Mouse (Mus musculus): ENCODE measurements at regions not wholly inside any gene's neighbourhood (a gene's known extent, or its start where the extent isn't known, plus 50 kb on each side); places are given as distances from the start of the nearest gene placed in this dataset.

GRCm38 (mm10) chr19:15644786-15645185, 302.4 kb downstream of the Psat1 start:
- WGBS, result 56% methylated on average over 4 of the region's 4 CpGs
- H3K4me1 ChIP-seq (ENCODE audit: control insufficient read depth, insufficient read depth, insufficient read length, low read length), result no peaks in the 10 kb centered on the region
- H3K4me3 ChIP-seq (ENCODE audit: low read depth, low read length), result no peak overlapping the region
- no peak overlapping the region for H3K27ac ChIP-seq (ENCODE audit: insufficient read depth, low read depth, low read length)
- H3K36me3 ChIP-seq (ENCODE audit: control insufficient read depth, insufficient read depth, low read length), result no peaks in the 10 kb centered on the region
- TF ChIP-seq POLR2A (IDR thresholded peaks at IDR 0.05; ENCODE audit: low read depth, low read length), result no peak
- no peak for TF ChIP-seq CTCF (IDR thresholded peaks at IDR 0.05; ENCODE audit: extremely low read depth, insufficient read length, insufficient replicate concordance, low read depth, low read length)
- no peaks in the 10 kb centered on the region for H3K27me3 ChIP-seq (ENCODE audit: control insufficient read depth, insufficient read depth, low read length)

GRCm38 (mm10) chr19:15617233-15617915, 329.8 kb downstream of the Psat1 start:
- Histone ChIP-seq H3K36me3 (ENCODE audit: control insufficient read depth, insufficient read depth, low read length) (no peaks in the 10 kb centered on the region), H3K4me1 (ENCODE audit: control insufficient read depth, insufficient read depth, insufficient read length, low read length) (no peaks in the 10 kb centered on the region), H3K4me3 (ENCODE audit: low read depth, low read length) (no peak overlapping the region), H3K27me3 (ENCODE audit: control insufficient read depth, insufficient read depth, low read length) (no peaks in the 10 kb centered on the region), H3K27ac (ENCODE audit: insufficient read depth, low read depth, low read length) (no peak overlapping the region)
- no peak for TF ChIP-seq POLR2A (IDR thresholded peaks at IDR 0.05; ENCODE audit: low read depth, low read length)
- 20% methylated on average over 6 of the region's 6 CpGs for WGBS

GRCm38 (mm10) chr19:15614648-15615561, 332.2 kb downstream of the Psat1 start:
- no peaks in the 10 kb centered on the region for H3K4me1 ChIP-seq (ENCODE audit: control insufficient read depth, insufficient read depth, insufficient read length, low read length)
- 66% methylated on average over 19 of the region's 19 CpGs for WGBS
- H3K27me3 ChIP-seq (ENCODE audit: control insufficient read depth, insufficient read depth, low read length), result no peaks in the 10 kb centered on the region
- H3K27ac ChIP-seq (ENCODE audit: insufficient read depth, low read depth, low read length), result no peak overlapping the region
- H3K36me3 ChIP-seq (ENCODE audit: control insufficient read depth, insufficient read depth, low read length), result no peaks in the 10 kb centered on the region
- H3K4me3 ChIP-seq (ENCODE audit: low read depth, low read length), result no peak overlapping the region
- no peak for TF ChIP-seq POLR2A (IDR thresholded peaks at IDR 0.05; ENCODE audit: low read depth, low read length)
- no peak for TF ChIP-seq CTCF (IDR thresholded peaks at IDR 0.05; ENCODE audit: extremely low read depth, insufficient read length, insufficient replicate concordance, low read depth, low read length)

DNA sequence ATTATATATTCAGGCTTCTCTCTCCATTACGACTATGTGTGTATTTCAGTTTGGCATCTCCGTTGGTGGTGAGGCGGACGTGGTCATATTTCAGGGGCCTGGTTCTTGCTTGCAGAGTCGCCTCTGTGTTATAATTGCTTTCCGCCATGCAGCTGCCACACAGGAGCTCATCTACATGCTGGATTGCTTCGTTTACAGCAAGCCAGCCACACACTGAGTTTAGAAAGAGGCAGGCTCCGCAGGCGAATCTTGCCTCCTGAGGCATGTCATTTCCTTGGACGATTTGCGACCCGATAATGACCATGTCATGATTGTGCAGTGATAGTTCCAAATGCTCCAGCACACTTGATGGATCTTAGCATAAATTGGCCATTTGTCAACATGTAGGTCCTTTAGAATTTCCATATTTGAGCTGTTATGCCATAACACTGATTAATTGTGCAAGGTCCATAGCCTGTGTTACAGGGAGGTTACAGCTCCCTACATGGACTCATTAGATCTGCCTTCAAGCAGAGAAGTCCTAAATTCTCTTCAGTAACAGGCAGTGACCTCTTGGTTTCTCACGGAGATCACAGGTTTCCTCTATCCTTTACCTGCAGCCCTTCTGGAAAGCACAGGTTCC, 335.9 kb downstream of the Psat1 start:
- no peaks in the 10 kb centered on the region for H3K4me1 ChIP-seq (ENCODE audit: control insufficient read depth, insufficient read depth, insufficient read length, low read length)
- H3K27me3 ChIP-seq (ENCODE audit: control insufficient read depth, insufficient read depth, low read length), result no peaks in the 10 kb centered on the region
- H3K27ac ChIP-seq (ENCODE audit: insufficient read depth, low read depth, low read length), result no peak overlapping the region
- TF ChIP-seq CTCF (IDR thresholded peaks at IDR 0.05; ENCODE audit: extremely low read depth, insufficient read length, insufficient replicate concordance, low read depth, low read length) (no peak), POLR2A (IDR thresholded peaks at IDR 0.05; ENCODE audit: low read depth, low read length) (no peak)
- 78% methylated on average over 13 of the region's 13 CpGs for WGBS
- H3K4me3 ChIP-seq (ENCODE audit: low read depth, low read length), result no peak overlapping the region
- no peaks in the 10 kb centered on the region for H3K36me3 ChIP-seq (ENCODE audit: control insufficient read depth, insufficient read depth, low read length)

GRCm38 (mm10) chr19:15606440-15606839, 340.7 kb downstream of the Psat1 start:
- no peaks in the 10 kb centered on the region for H3K36me3 ChIP-seq (ENCODE audit: control insufficient read depth, insufficient read depth, low read length)
- H3K27me3 ChIP-seq (ENCODE audit: control insufficient read depth, insufficient read depth, low read length), result no peaks in the 10 kb centered on the region
- 63% methylated on average over 4 of the region's 4 CpGs for WGBS
- no peaks in the 10 kb centered on the region for H3K4me1 ChIP-seq (ENCODE audit: control insufficient read depth, insufficient read depth, insufficient read length, low read length)
- H3K27ac ChIP-seq (ENCODE audit: insufficient read depth, low read depth, low read length), result no peak overlapping the region
- TF ChIP-seq CTCF (IDR thresholded peaks at IDR 0.05; ENCODE audit: extremely low read depth, insufficient read length, insufficient replicate concordance, low read depth, low read length) (no peak), POLR2A (IDR thresholded peaks at IDR 0.05; ENCODE audit: low read depth, low read length) (no peak)
- no peak overlapping the region for H3K4me3 ChIP-seq (ENCODE audit: low read depth, low read length)

- Histone ChIP-seq H3K27ac (ENCODE audit: insufficient read depth, low read depth, low read length) (no peak overlapping the region), H3K27me3 (ENCODE audit: control insufficient read depth, insufficient read depth, low read length) (no peaks in the 10 kb centered on the region), H3K4me3 (ENCODE audit: low read depth, low read length) (no peak overlapping the region), H3K36me3 (ENCODE audit: control insufficient read depth, insufficient read depth, low read length) (no peaks in the 10 kb centered on the region), H3K4me1 (ENCODE audit: control insufficient read depth, insufficient read depth, insufficient read length, low read length) (no peaks in the 10 kb centered on the region)
- whole genome bisulfite sequencing, result 45% methylated on average over 2 of the region's 2 CpGs
- TF ChIP-seq POLR2A (IDR thresholded peaks at IDR 0.05; ENCODE audit: low read depth, low read length) (no peak), CTCF (IDR thresholded peaks at IDR 0.05; ENCODE audit: extremely low read depth, insufficient read length, insufficient replicate concordance, low read depth, low read length) (no peak)
These were observed 354.3 kb downstream of the Psat1 start for GRCm38 (mm10) chr19:15592821-15593220.
